Mouse (Mus musculus) liver, adult 2 months (tissue): ENCODE results near the gene Card14.

Experiments used
- CTCF ChIP-seq: fragments of 200-500 bp; IDR thresholded peaks from 2 replicates; pipeline ENCODE4 v1.5.1; 2011; ENCODE audit warnings: low read depth, low read length, control low read depth
- POLR2A ChIP-seq: fragments of 200-500 bp; IDR thresholded peaks from 2 replicates; pipeline ENCODE4 v1.6.1; 2011; ENCODE audit warnings: low read length, control low read depth; ENCODE audit not compliant: insufficient read depth; ENCODE audit errors: extremely low read depth

- TF ChIP-seq CTCF, result no peak
- TF ChIP-seq POLR2A, result no peak
Observed at GRCm38 (mm10) chr11:119307658-119307867, at the start of gene Card14.
